Mouse (Mus musculus) heart, embryonic 15.5 days (tissue): ENCODE data around the gene Sept5. TPM values are rescaled to one million over a fixed set of nuclear protein-coding genes. Genes with fewer than 3 reads are reported as not detected.

Source experiments
- ATAC-seq: fragments of 200-750 bp; cut with Nextera tagmentation; replicated peaks from 2 replicates; pipeline ENCODE4 v1.8.0; 2017; ENCODE audit warnings: low read depth, moderate TSS enrichment; ENCODE audit not compliant: insufficient number of reproducible peaks, insufficient read depth, low FRiP score
- H3K27ac ChIP-seq: fragments of 300-500 bp; sonication (generic); 2 replicates; pipeline ENCODE4 v1.5.1; 2015; ENCODE audit warnings: mild to moderate bottlenecking, inconsistent platforms
- H3K27me3 ChIP-seq: fragments of 300-500 bp; sonication (generic); 2 replicates; pipeline ENCODE4 v1.6.1; 2015; ENCODE audit warnings: inconsistent platforms
- H3K36me3 ChIP-seq: fragments of 300-500 bp; sonication (generic); 2 replicates; pipeline ENCODE4 v1.6.1; 2015; ENCODE audit warnings: mild to moderate bottlenecking, inconsistent platforms
- H3K4me1 ChIP-seq: fragments of 300-500 bp; sonication (generic); replicated peaks from 2 replicates; pipeline ENCODE4 v1.6.1; 2015; ENCODE audit warnings: inconsistent platforms
- H3K4me2 ChIP-seq: fragments of 300-500 bp; sonication (generic); 2 replicates; pipeline ENCODE4 v1.6.1; 2015; ENCODE audit warnings: inconsistent platforms, mild to moderate bottlenecking, moderate library complexity
- H3K4me3 ChIP-seq: fragments of 300-500 bp; sonication (generic); 2 replicates; pipeline ENCODE4 v1.5.1; 2015; ENCODE audit warnings: mild to moderate bottlenecking, inconsistent platforms
- H3K9ac ChIP-seq: fragments of 300-500 bp; sonication (generic); 2 replicates; pipeline ENCODE4 v1.6.1; 2015; ENCODE audit warnings: mild to moderate bottlenecking, inconsistent platforms
- H3K9me3 ChIP-seq: fragments of 300-500 bp; sonication (generic); replicated peaks from 2 replicates; pipeline ENCODE4 v1.6.1; 2016; ENCODE audit warnings: inconsistent platforms
- WGBS: fragments of 180-500 bp; shearing (Covaris S2); methylation state at CpG from one replicate; pipeline ENCODE4 v1.1.7; 2015; ENCODE audit warnings: mixed read lengths; 5-methylcytosine and 5-hydroxymethylcytosine counted together
- polyA plus RNA-seq: library from polyadenylated mRNA; unstranded; fragments of >200 nt; fragmentation: Nextera tagmentation; extraction: Ambion mirVana; gene quantifications from 2 replicates; pipeline ENCODE4 v1.2.1, GENCODE M21; 2015

The Sept5 gene
- polyA plus RNA-seq, 1 experiment from 2014 or later: 8.1 TPM

GRCm38 (mm10) chr16:18589080-18589621 lies 40.6 kb downstream of the Sept5 start:
- H3K4me1 ChIP-seq: peaks cover 54% of the 10 kb centered on the region
- H3K9me3 ChIP-seq: no peaks in the 10 kb centered on the region
- no peak overlapping the region for H3K27ac ChIP-seq
- no peak overlapping the region for H3K9ac ChIP-seq
- H3K36me3 ChIP-seq: no peaks in the 10 kb centered on the region
- 61% methylated on average over 9 of the region's 9 CpGs for WGBS
- H3K4me3 ChIP-seq: no peak overlapping the region
- H3K4me2 ChIP-seq: no peak overlapping the region
- no peak for ATAC-seq
- peaks cover 97% of the 10 kb centered on the region for H3K27me3 ChIP-seq

GRCm38 (mm10) chr16:18588738-18589055 lies 41.1 kb downstream of the Sept5 start:
- Histone ChIP-seq H3K9ac (no peak overlapping the region), H3K4me1 (peaks cover 54% of the 10 kb centered on the region), H3K36me3 (no peaks in the 10 kb centered on the region), H3K27ac (no peak overlapping the region), H3K4me3 (peak overlapping the region; percentile 28), H3K27me3 (peaks cover 97% of the 10 kb centered on the region), H3K4me2 (peak overlapping the region; percentile 12; the same call in 1 of the 2 replicates), H3K9me3 (no peaks in the 10 kb centered on the region)
- peak; percentile 23; the same call in 1 of the 2 replicates for ATAC-seq
- WGBS: 16% methylated on average over 31 of the region's 31 CpGs

GRCm38 (mm10) chr16:18587847-18588737 lies 41.7 kb downstream of the Sept5 start:
- Histone ChIP-seq H3K27ac (no peak overlapping the region), H3K4me1 (peaks cover 54% of the 10 kb centered on the region), H3K9ac (peak overlapping the region; percentile 12; the same call in 1 of the 2 replicates), H3K36me3 (no peaks in the 10 kb centered on the region), H3K4me3 (peak overlapping the region; percentile 28), H3K27me3 (peaks cover 97% of the 10 kb centered on the region), H3K9me3 (no peaks in the 10 kb centered on the region), H3K4me2 (peak overlapping the region; percentile 83)
- WGBS: 4% methylated on average over 57 of the region's 57 CpGs
- ATAC-seq: no peak

- peak overlapping the region; percentile 53 for H3K4me3 ChIP-seq
- H3K4me2 ChIP-seq: peak overlapping the region; percentile 83
- H3K27me3 ChIP-seq: peaks cover 100% of the 10 kb centered on the region
- H3K36me3 ChIP-seq: no peaks in the 10 kb centered on the region
- no peak for ATAC-seq
- no peaks in the 10 kb centered on the region for H3K9me3 ChIP-seq
- peaks cover 62% of the 10 kb centered on the region for H3K4me1 ChIP-seq
- 2% methylated on average over 40 of the region's 62 CpGs for WGBS
- H3K9ac ChIP-seq: peak overlapping the region; percentile 37
- H3K27ac ChIP-seq: no peak overlapping the region
These were observed 42.7 kb downstream of the Sept5 start for GRCm38 (mm10) chr16:18586906-18587546.

GRCm38 (mm10) chr16:18586076-18586905 lies 43.5 kb downstream of the Sept5 start:
- Histone ChIP-seq H3K27ac (no peak overlapping the region), H3K27me3 (peaks cover 100% of the 10 kb centered on the region), H3K36me3 (no peaks in the 10 kb centered on the region), H3K4me3 (peak overlapping the region; percentile 53), H3K4me2 (peak overlapping the region; percentile 83), H3K9ac (peak overlapping the region; percentile 37), H3K9me3 (no peaks in the 10 kb centered on the region), H3K4me1 (peaks cover 63% of the 10 kb centered on the region)
- no peak for ATAC-seq
- WGBS: 3% methylated on average over 83 of the region's 83 CpGs

- H3K27me3 ChIP-seq: peaks cover 100% of the 10 kb centered on the region
- no peak overlapping the region for H3K9ac ChIP-seq
- no peaks in the 10 kb centered on the region for H3K36me3 ChIP-seq
- H3K9me3 ChIP-seq: no peaks in the 10 kb centered on the region
- peak overlapping the region; percentile 83 for H3K4me2 ChIP-seq
- H3K27ac ChIP-seq: no peak overlapping the region
- peak overlapping the region; percentile 53 for H3K4me3 ChIP-seq
- 34% methylated on average over 10 of the region's 10 CpGs for WGBS
- no peak for ATAC-seq
- H3K4me1 ChIP-seq: peaks cover 63% of the 10 kb centered on the region
These were observed 44.1 kb downstream of the Sept5 start for GRCm38 (mm10) chr16:18585676-18586075.

- no peaks in the 10 kb centered on the region for H3K36me3 ChIP-seq
- peaks cover 100% of the 10 kb centered on the region for H3K27me3 ChIP-seq
- no peaks in the 10 kb centered on the region for H3K9me3 ChIP-seq
- H3K4me2 ChIP-seq: 0 out of 2 replicates have a peak overlapping the region, but pooled peaks have one; percentile 83
- no peak overlapping the region for H3K9ac ChIP-seq
- no peak for ATAC-seq
- H3K4me1 ChIP-seq: peaks cover 57% of the 10 kb centered on the region
- H3K4me3 ChIP-seq: 0 out of 2 replicates have a peak overlapping the region, but pooled peaks have one; percentile 8
- WGBS: 53% methylated on average over 10 of the region's 10 CpGs
- no peak overlapping the region for H3K27ac ChIP-seq
These were observed 44.7 kb downstream of the Sept5 start for GRCm38 (mm10) chr16:18584901-18585510.

GRCm38 (mm10) chr16:18583673-18584357 lies 45.9 kb downstream of the Sept5 start:
- 55% methylated on average over 10 of the region's 10 CpGs for WGBS

GRCm38 (mm10) chr16:18583169-18583568 lies 46.6 kb downstream of the Sept5 start:
- no peak overlapping the region for H3K9ac ChIP-seq
- H3K36me3 ChIP-seq: no peaks in the 10 kb centered on the region
- H3K27ac ChIP-seq: no peak overlapping the region
- peaks cover 95% of the 10 kb centered on the region for H3K27me3 ChIP-seq
- 47% methylated on average over 10 of the region's 10 CpGs for WGBS
- no peaks in the 10 kb centered on the region for H3K9me3 ChIP-seq
- no peak overlapping the region for H3K4me3 ChIP-seq
- no peak overlapping the region for H3K4me2 ChIP-seq
- no peak for ATAC-seq
- H3K4me1 ChIP-seq: peaks cover 46% of the 10 kb centered on the region

More at GRCm38 (mm10) chr16:18583673-18584357, 45.9 kb downstream of the Sept5 start:
- ATAC-seq: no peak
- H3K9ac ChIP-seq: no peak overlapping the region
- H3K9me3 ChIP-seq: no peaks in the 10 kb centered on the region
- no peak overlapping the region for H3K27ac ChIP-seq
- H3K36me3 ChIP-seq: no peaks in the 10 kb centered on the region
- peaks cover 52% of the 10 kb centered on the region for H3K4me1 ChIP-seq
- no peak overlapping the region for H3K4me3 ChIP-seq
- no peak overlapping the region for H3K4me2 ChIP-seq
- H3K27me3 ChIP-seq: peaks cover 97% of the 10 kb centered on the region
